Mouse (Mus musculus) lung, postnatal 36 days (tissue): ENCODE results near the gene Ift140.

ENCODE experiments used
- DNase-seq: peaks from one replicate; pipeline ENCODE4 v3.0.0; 2022; ENCODE audit warnings: mixed read lengths

Ift140 gene

DNA sequence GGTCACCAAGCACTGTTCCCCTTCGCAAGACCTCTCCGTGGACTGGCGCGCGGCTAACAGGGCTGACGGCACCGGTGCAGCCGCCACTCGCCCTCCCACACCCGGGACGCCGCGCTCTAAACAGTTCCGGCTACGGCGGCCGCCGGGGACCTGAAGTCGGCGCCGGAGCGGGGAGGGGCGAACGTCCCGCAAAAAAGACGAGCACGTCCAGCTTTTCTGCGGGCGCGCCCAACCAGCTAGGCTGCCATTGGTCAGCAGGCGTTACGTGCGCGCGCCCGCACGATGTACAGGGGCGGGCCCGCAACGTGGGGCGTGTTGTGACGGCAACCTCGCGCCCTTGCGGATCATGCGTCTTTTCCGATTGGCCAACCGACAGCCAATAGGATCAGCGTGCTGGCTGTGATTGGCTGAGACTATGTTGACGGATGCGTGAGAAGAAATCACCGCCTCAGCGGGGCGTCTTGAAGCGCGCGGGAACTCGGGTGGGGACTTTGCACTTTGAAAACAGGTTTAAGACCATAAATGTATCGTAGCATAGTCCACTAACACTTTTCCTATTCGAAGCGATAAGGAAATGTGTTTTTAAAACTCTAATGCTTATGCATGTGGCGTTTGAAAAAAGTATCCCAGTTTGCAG, at the start of gene Ift140, which contains the start of gene Cramp1l:
TSS of gene Ift140 (plus strand) at position 431 of the 637 bp plus-strand sequence.
TSS of gene Cramp1l (minus strand) at position 134 of the 637 bp plus-strand sequence.
- DNase-seq: peak; percentile 100

DNA sequence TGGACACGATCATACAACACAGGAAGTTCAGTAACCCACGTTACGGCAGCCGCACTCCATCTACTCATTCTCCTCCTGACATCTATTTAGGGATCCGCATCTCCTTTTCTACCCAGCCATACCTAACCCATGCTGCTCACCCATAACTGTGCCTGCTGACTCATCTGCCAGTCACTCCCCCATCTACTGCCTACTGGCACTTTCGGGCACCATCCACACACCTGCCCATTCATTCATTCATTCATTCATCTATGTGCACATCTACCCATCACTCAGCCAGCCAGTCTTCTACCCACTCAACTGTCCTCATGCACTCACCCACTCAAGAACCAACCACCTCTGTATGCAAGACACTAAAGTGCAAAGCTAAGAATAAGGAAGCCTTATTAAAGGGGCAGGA, 28.7 kb upstream of the Ift140 start:
- DNase-seq: no peak

DNA sequence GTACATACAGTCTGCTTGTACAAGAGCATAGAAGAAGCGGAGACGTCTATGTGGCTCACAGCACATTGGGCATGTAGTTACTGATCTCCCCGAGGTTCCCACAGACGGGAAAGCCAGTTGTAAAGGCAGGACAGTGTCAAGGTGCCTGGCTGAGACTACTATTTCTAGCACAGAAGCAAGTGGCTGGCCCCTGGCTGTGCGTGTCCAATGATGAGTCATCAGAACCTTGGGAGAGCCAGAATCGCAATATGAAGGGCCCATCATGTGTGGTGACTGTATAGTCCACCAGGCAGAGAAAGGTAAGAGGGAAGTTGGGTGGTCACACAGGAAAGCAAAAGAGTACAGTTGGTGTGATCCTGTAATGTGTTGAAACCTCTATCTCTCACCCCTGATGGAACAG, 21.2 kb upstream of the Ift140 start:
- DNase-seq: no peak

DNA sequence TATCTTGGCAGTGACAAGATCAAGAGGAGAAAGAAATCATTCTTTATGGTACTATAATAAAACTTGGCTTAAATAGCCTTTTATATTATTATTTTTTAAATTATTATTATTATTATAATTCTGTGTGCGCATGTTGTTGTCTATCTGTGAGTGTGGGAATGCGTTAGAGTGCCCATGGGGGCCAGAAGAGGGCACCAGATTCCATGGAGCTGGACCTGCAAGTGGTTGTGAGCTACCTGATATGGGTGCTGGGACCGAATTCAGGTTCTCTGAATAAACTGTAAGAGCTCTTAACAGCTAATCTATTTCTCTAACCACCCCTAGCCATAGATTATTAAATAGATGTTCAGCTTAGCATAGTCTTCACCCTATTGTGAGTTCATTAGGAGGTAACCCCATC, 10.8 kb upstream of the Ift140 start:
- peak; percentile 4 for DNase-seq

GRCm38 (mm10) chr17:25007480-25007879, 8.4 kb upstream of the Ift140 start:
- no peak for DNase-seq

DNA sequence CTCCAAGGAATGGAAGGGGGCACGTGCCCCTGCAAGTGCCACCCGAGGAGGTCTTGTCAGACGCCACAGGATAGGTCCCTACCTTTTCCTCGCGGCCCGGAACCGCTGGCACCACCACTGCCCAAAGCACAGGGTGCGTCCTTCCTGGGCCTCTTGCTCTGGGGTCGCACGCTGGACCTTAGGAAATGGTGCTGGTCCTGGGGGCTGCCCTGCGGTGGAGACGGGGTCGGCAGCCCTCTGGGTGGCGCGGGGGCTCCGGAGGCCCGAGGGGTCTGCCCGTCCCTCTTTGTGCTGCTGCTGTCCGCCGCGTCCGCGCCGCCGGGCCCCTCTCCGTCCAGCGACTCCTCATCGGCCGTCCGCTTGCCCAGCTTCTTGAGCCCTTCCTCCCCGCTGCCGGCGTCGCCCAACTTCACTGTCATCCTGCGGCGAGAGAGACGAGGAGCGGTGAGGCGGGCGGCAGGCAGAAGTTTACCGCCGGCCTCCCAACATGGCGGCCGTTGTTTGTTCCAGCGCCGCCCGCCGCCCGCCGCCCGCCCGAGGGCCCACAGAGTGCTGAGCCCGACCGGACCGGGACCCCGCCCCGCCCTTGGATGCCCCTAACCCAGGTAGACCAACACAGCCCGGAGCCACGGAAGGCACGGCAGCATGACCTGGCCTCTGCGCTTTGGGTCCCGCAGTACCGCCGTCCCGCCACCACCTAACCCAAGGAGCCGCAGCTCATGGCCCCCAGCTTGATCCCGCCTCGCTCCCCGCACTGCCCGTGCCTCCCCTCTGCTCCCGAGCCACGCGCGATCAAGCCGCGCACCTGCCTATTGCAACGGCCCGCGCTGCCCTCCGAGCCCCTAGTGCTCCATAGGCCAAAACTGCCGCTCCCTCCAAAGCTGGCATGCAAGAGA, 2.0 kb upstream of the Ift140 start:
- DNase-seq: peak; percentile 22

- peak; percentile 48 for DNase-seq
Observed at GRCm38 (mm10) chr17:25014841-25015570, 879 bp upstream of the Ift140 start.

- DNase-seq: peak; percentile 85
Observed at GRCm38 (mm10) chr17:25016292-25017132, 627 bp downstream of the Ift140 start.

GRCm38 (mm10) chr17:25036183-25036582, 20.3 kb downstream of the Ift140 start:
- DNase-seq: peak; percentile 25

- no peak for DNase-seq
Observed at GRCm38 (mm10) chr17:25044879-25045278, 29.0 kb downstream of the Ift140 start.

GRCm38 (mm10) chr17:25045281-25045680, 29.4 kb downstream of the Ift140 start:
- no peak for DNase-seq

- no peak for DNase-seq
Observed at GRCm38 (mm10) chr17:25047143-25047542, 31.3 kb downstream of the Ift140 start.

GRCm38 (mm10) chr17:25053274-25053673, 37.4 kb downstream of the Ift140 start:
- no peak for DNase-seq

DNA sequence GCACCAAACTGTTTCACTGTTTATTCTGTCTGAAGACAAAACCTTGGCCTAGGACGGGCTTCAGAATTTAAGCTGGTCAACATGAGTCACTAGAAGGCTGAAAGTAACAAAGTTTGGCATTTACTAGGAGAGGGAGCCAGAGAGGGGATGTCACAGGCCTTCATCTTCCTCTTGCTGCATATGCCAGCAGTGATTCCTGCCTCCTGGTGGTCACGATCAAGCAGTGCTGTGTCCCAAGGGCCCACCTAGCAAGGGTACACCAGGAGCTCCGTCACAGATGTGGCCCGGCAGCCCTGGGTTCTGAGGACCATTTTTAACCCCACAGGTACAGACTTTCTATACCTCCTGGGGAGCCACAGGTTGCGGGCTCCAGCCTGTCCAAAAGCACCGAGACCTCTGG, 41.2 kb downstream of the Ift140 start:
- no peak for DNase-seq

- no peak for DNase-seq
Observed at GRCm38 (mm10) chr17:25063261-25063660, 47.4 kb downstream of the Ift140 start.

- no peak for DNase-seq
Observed at GRCm38 (mm10) chr17:25063872-25064271, 48.0 kb downstream of the Ift140 start.

DNA sequence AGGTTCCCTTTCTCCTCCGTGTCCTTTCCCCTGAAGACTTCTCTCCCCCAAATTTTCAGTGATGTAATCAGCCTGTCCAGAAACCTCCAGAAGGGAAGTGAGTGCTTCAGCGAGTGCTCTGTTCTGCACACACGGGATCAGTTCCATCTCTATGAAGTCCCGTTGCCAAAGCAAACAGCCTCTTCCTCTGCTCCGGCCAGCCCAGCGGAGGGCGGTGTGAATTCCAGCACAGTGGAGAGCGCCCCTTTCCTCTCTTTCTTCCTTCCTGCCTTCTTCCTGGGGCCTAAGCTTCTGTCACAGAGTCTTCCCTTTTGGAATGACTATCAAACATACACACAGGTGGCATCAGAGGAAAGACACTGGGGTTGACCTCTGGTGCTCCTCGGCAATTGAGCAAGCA, 48.5 kb downstream of the Ift140 start:
- peak; percentile 88 for DNase-seq

- no peak for DNase-seq
Observed at GRCm38 (mm10) chr17:25065189-25065588, 49.3 kb downstream of the Ift140 start.

DNA sequence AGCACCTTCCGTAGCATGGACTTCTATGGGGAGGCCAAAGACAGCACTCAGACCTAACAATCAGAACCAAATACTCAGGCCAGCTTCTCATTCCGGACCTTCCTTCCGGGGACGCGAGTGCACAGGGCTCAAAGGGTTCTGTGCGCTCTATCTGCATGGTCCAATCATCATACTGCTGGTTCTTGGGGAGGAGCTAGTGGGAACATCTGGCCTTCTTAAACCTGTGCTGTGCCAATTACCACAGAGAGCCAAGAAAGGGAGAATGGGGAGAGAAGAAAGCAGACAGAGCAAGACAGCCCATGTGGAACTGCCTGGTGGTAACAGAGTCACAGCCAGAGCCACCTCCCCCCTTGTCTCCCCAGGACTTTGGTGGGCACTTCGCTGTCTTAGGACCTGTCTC, 50.7 kb downstream of the Ift140 start:
- DNase-seq: peak; percentile 50

DNA sequence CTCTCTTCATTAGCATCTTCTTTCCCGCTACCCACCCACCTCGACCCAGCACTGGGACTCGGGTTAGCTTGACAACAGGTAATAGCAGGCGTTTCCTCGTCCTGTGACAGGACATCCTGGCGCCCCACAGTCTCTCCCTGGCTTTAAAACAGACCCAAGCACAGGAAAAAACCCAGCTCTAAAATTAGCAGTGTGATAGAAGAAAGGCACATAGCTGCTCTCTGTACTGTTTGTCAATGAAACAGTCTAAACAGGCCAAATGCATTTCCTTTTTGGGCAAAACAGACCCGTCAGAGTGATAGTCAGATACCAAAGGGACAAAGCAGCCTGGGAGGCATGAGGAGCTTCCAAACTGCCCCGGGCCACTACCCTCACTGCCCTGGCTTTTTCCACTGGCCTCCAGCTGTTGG, 51.6 kb downstream of the Ift140 start:
- peak; percentile 87 for DNase-seq

DNA sequence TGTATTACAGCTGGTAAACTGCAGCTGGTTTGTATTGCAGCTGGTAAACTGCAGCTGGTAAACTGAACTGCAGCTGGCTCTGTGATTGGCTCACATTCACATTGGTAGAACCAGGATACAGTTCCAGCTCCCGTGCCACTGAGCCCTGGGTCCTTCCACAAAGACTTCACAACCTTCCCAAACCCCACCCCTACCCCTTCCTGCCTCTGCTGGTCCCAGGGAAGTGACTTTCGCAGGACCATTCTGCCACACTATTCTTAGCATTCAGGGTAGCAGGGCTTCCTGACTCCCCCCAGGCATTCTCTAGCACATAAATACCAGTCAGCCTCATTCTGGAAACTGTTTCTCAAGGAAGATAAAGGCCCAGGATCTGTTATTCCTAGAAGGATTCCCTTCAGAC, 52.8 kb downstream of the Ift140 start:
- no peak for DNase-seq

DNA sequence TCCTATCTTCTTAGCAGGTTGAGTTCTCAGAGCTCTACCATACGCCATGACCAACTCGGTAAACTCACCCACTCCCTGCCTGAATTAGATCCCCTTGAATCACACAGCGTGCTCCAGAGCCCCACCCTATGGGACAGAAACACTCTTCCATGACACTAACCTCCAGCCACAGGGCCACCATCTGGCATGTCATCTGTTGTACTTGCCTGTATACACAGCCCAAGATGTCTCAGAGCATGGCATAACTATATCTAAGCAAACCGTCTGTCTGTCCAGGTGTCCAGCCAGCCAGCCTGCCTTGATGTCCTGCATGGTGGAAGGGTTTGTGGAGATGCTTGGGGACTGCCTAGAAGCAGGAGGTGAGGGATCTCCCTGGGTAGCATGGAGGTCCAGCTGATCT, 61.0 kb downstream of the Ift140 start:
- DNase-seq: no peak
